Mouse (Mus musculus): ENCODE results near the gene Rpl28. TPM values are rescaled to one million over a fixed set of nuclear protein-coding genes. Genes with fewer than 3 reads are reported as not detected.

Rpl28 gene
- polyA plus RNA-seq (2016; fragmentation: Nextera tagmentation; extraction: Ambion mirVana): 300 and 313 TPM in 2 replicates

GRCm38 (mm10) chr7:4792278-4793212, at the start of gene Rpl28:
Rpl28 (plus strand) TSS chr7:4792874.
- Histone ChIP-seq H3K27me3 (peaks cover 30% of the 10 kb centered on the region), H3K27ac (replicated peaks) (peak within 1 kb of the TSS; percentile 87), H3K9me3 (no peaks in the 10 kb centered on the region), H3K4me1 (peaks cover 23% of the 10 kb centered on the region), H3K4me2 (replicated peaks) (peak within 1 kb of the TSS; percentile 88), H3K4me3 (peak within 1 kb of the TSS; percentile 78), H3K36me3 (peaks cover 36% of the 10 kb centered on the region), H3K9ac (replicated peaks) (peak within 1 kb of the TSS; percentile 94)
- 2% methylated on average over 54 of the region's 54 CpGs for WGBS
- peak; percentile 93 for ATAC-seq (ENCODE audit: low FRiP score, low read depth)

DNA sequence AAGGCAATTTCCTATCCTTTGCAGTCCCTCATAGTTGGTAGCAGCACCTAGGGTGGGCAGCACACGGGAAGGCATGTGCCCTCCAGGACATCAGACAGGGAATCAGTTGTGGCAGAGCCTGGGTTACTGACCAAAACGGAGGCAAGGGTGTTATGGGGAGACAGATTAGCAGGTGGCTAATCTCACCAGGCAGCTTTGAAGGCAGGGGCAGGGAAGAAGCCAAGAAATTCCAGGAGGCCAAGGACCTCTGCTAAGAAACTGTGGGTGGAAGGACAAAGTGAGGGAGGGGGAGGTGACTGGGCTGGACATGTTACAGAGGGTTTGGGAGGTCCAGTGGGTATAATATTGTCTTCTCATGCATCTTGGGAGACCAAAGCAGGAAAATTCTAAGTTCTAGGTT, 49.3 kb upstream of the Rpl28 start:
- no peak overlapping the region for H3K4me2 ChIP-seq (replicated peaks)
- no peaks in the 10 kb centered on the region for H3K9me3 ChIP-seq
- no peak for ATAC-seq (ENCODE audit: low FRiP score, low read depth)
- no peak overlapping the region for H3K27ac ChIP-seq (replicated peaks)
- no peak overlapping the region; the same call in 1 of the 2 replicates for H3K9ac ChIP-seq (replicated peaks)
- H3K4me3 ChIP-seq: no peak overlapping the region
- H3K4me1 ChIP-seq: peaks cover 41% of the 10 kb centered on the region
- H3K36me3 ChIP-seq: peaks cover 37% of the 10 kb centered on the region
- 57% methylated on average over 2 of the region's 2 CpGs for WGBS
- H3K27me3 ChIP-seq: no peaks in the 10 kb centered on the region

DNA sequence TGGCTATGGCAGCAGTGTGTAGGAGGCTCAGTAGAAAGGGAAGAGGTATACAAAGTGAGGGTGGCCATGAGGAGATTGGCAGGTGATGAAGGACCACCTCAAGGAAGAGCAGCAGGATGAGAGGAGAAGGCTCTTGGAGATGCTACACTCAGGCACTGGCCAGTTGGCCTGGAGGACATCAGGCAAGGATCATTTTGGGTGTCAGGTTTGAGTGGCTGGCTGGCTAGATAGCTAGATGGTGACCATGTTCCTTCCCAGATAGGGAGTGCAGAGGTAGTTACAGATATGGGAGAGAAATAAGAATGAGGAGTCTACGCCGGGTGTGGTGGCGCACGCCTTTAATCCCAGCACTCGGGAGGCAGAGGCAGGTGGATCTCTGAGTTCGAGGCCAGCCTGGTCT, 47.8 kb upstream of the Rpl28 start:
- WGBS: 98% methylated on average over 6 of the region's 6 CpGs

GRCm38 (mm10) chr7:4746326-4746980, 46.2 kb upstream of the Rpl28 start:
- no peak for ATAC-seq (ENCODE audit: low FRiP score, low read depth)
- H3K4me3 ChIP-seq: no peak overlapping the region
- H3K9me3 ChIP-seq: no peaks in the 10 kb centered on the region
- H3K4me1 ChIP-seq: peaks cover 26% of the 10 kb centered on the region
- no peak overlapping the region for H3K4me2 ChIP-seq (replicated peaks)
- 0 out of 2 replicates have a peak overlapping the region, but pooled peaks have one; percentile 15 for H3K27ac ChIP-seq (replicated peaks)
- peaks cover 37% of the 10 kb centered on the region for H3K36me3 ChIP-seq
- 0 out of 2 replicates have a peak overlapping the region, but pooled peaks have one; percentile 20 for H3K9ac ChIP-seq (replicated peaks)
- WGBS: 78% methylated on average over 22 of the region's 22 CpGs
- H3K27me3 ChIP-seq: 0 out of 2 replicates have a peak, but pooled peaks cover 4% of the 10 kb centered on the region

More for the DNA sequence above, 47.8 kb upstream of the Rpl28 start:
- Histone ChIP-seq H3K4me1 (peaks cover 34% of the 10 kb centered on the region), H3K36me3 (peaks cover 37% of the 10 kb centered on the region), H3K4me3 (no peak overlapping the region), H3K9ac (replicated peaks) (no peak overlapping the region), H3K9me3 (no peaks in the 10 kb centered on the region), H3K27me3 (no peaks in the 10 kb centered on the region), H3K4me2 (replicated peaks) (no peak overlapping the region), H3K27ac (replicated peaks) (no peak overlapping the region)
- no peak for ATAC-seq (ENCODE audit: low FRiP score, low read depth)

- Histone ChIP-seq H3K36me3 (peaks cover 37% of the 10 kb centered on the region), H3K4me2 (replicated peaks) (no peak overlapping the region), H3K27me3 (peaks cover 8% of the 10 kb centered on the region; the same call in 1 of the 2 replicates), H3K9me3 (no peaks in the 10 kb centered on the region), H3K4me1 (peaks cover 26% of the 10 kb centered on the region), H3K9ac (replicated peaks) (no peak overlapping the region), H3K27ac (replicated peaks) (no peak overlapping the region), H3K4me3 (no peak overlapping the region)
- ATAC-seq (ENCODE audit: low FRiP score, low read depth): no peak
- 78% methylated on average over 9 of the region's 9 CpGs for WGBS
Measured at GRCm38 (mm10) chr7:4747156-4747899, 45.3 kb upstream of the Rpl28 start.

DNA sequence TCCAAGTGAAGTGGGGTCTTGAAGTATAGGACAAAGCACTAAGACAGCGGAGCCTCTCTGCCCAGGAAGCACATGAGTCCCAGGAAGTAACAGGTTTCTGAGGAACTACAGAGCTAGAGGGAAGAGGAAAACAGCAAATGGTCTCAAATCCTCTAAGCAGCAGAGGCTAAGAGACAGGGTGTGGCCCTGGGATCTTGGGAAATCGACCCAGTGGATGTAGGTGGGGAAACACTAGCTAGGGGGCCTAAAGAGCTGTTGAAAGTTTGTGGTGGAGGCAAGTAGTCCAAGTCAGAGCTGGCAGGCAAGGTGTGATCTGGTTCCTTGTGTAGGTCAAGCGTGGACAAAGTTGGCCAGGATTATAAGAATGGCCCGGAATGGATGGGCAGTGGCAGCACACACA, 44.4 kb upstream of the Rpl28 start:
- ATAC-seq (ENCODE audit: low FRiP score, low read depth): no peak
- Histone ChIP-seq H3K4me1 (peaks cover 25% of the 10 kb centered on the region), H3K27me3 (peaks cover 8% of the 10 kb centered on the region; the same call in 1 of the 2 replicates), H3K9ac (replicated peaks) (no peak overlapping the region), H3K27ac (replicated peaks) (no peak overlapping the region), H3K9me3 (no peaks in the 10 kb centered on the region), H3K4me2 (replicated peaks) (no peak overlapping the region), H3K4me3 (no peak overlapping the region), H3K36me3 (peaks cover 30% of the 10 kb centered on the region)
- WGBS: 83% methylated on average over 4 of the region's 4 CpGs

GRCm38 (mm10) chr7:4749169-4749568, 43.5 kb upstream of the Rpl28 start:
- Histone ChIP-seq H3K27me3 (peaks cover 14% of the 10 kb centered on the region; the same call in 1 of the 2 replicates), H3K4me3 (no peak overlapping the region), H3K27ac (replicated peaks) (no peak overlapping the region), H3K36me3 (peaks cover 26% of the 10 kb centered on the region), H3K4me1 (peaks cover 24% of the 10 kb centered on the region), H3K9me3 (no peaks in the 10 kb centered on the region), H3K9ac (replicated peaks) (no peak overlapping the region), H3K4me2 (replicated peaks) (no peak overlapping the region)
- WGBS: 75% methylated on average over 2 of the region's 2 CpGs
- no peak for ATAC-seq (ENCODE audit: low FRiP score, low read depth)

- Histone ChIP-seq H3K27me3 (peaks cover 16% of the 10 kb centered on the region; the same call in 1 of the 2 replicates), H3K27ac (replicated peaks) (peak overlapping the region; percentile 56), H3K9ac (replicated peaks) (peak overlapping the region; percentile 28; the same call in 1 of the 2 replicates), H3K4me2 (replicated peaks) (peak overlapping the region; percentile 52), H3K36me3 (no peaks in the 10 kb centered on the region; the same call in 1 of the 2 replicates), H3K4me1 (peaks cover 21% of the 10 kb centered on the region), H3K9me3 (no peaks in the 10 kb centered on the region; the same call in 1 of the 2 replicates), H3K4me3 (peak overlapping the region; percentile 35)
- under 1% methylated on average over 30 of the region's 30 CpGs for WGBS
- ATAC-seq (ENCODE audit: low FRiP score, low read depth): peak; percentile 82
Measured at GRCm38 (mm10) chr7:4751971-4752820, 40.5 kb upstream of the Rpl28 start.

DNA sequence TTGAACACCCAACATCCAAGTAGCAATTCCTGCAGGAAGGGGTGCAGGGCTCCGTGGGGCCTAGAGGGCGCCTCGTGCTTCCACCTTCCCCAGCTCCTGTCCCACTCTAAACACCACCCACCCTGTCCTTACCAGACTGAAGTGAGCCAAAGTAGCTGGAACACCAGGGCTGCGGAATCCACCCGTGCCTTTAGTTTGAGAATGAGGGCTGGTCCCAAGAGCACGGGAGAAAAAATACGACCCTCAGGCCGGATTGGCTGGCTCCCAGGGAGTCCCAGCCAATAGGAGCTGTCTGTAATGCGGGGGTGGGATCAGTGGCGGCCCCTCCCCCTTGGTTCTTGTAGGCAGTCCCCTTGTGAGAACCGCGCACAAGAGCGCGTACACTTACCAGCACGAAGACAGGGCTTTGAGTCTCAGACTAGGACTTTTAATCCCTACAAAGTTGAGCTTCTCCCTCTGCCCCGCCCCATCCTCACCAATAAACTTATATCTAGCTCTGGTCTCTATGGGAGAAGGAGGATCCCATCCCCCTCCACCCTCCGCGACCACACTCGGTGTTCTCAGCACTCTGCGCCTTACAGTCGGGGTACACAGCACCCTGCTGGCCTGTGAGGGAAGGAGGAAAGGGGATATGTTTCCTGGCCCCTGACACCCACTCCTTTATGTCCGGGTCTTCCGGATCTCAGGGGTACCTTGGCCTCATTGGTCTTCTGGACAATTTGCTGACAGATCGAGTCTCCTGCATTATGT, 39.7 kb upstream of the Rpl28 start, which contains the start of gene Cox6b2:
TSS of gene Cox6b2 (minus strand) at position 274 of the 750 bp plus-strand sequence.
- Histone ChIP-seq H3K36me3 (no peaks in the 10 kb centered on the region; the same call in 1 of the 2 replicates), H3K9ac (replicated peaks) (peak within 1 kb of the TSS; percentile 28; the same call in 1 of the 2 replicates), H3K27ac (replicated peaks) (peak within 1 kb of the TSS; percentile 56), H3K4me2 (replicated peaks) (peak within 1 kb of the TSS; percentile 52), H3K27me3 (peaks cover 16% of the 10 kb centered on the region; the same call in 1 of the 2 replicates), H3K4me1 (peaks cover 21% of the 10 kb centered on the region), H3K9me3 (no peaks in the 10 kb centered on the region; the same call in 1 of the 2 replicates), H3K4me3 (peak within 1 kb of the TSS; percentile 35)
- WGBS: 3% methylated on average over 24 of the region's 24 CpGs
- peak; percentile 92 for ATAC-seq (ENCODE audit: low FRiP score, low read depth)

GRCm38 (mm10) chr7:4759670-4760069, 33.0 kb upstream of the Rpl28 start:
- Histone ChIP-seq H3K27ac (replicated peaks) (no peak overlapping the region), H3K9ac (replicated peaks) (no peak overlapping the region), H3K4me1 (peaks cover under 1% of the 10 kb centered on the region; the same call in 1 of the 2 replicates), H3K4me2 (replicated peaks) (no peak overlapping the region), H3K4me3 (no peak overlapping the region), H3K36me3 (no peaks in the 10 kb centered on the region), H3K27me3 (0 out of 2 replicates have a peak, but pooled peaks cover 4% of the 10 kb centered on the region), H3K9me3 (no peaks in the 10 kb centered on the region; the same call in 1 of the 2 replicates)
- no peak for ATAC-seq (ENCODE audit: low FRiP score, low read depth)
- 67% methylated on average over 1 of the region's 1 CpGs for WGBS

Measured in midbrain, embryonic 12.5 days (tissue).